Mouse (Mus musculus) C2C12 (cell line): ENCODE measurements around the gene Mag.

Experiments
- CTCF ChIP-seq: IDR thresholded peaks from one replicate; pipeline ENCODE4 v1.5.1; 2011; ENCODE audit not compliant: control insufficient read depth, insufficient read depth, insufficient read length
- MAX ChIP-seq: IDR thresholded peaks from one replicate; pipeline ENCODE4 v1.6.1; 2011; ENCODE audit warnings: mild to moderate bottlenecking, control low read depth
- MYOD1 ChIP-seq: IDR thresholded peaks from one replicate; pipeline ENCODE4 v1.6.1; 2011; ENCODE audit warnings: low read depth; ENCODE audit not compliant: control insufficient read depth, insufficient read length
- USF1 ChIP-seq: IDR thresholded peaks from one replicate; pipeline ENCODE4 v1.6.1; 2011; ENCODE audit warnings: low read depth, mild to moderate bottlenecking, control low read depth, moderate library complexity

GRCm38 (mm10) chr7:30943909-30944635 lies 29.4 kb upstream of the Mag start, which contains the start of gene Hamp:
- TF ChIP-seq CTCF (no peak), MYOD1 (no peak), USF1 (no peak), MAX (no peak)
